Mouse (Mus musculus) cerebellum, adult 8-10 months (tissue): ENCODE measurements around the gene Glb1.

Source experiments
- DNase-seq: peaks from one replicate; pipeline ENCODE4 v3.0.0; 2022

The Glb1 gene

GRCm38 (mm10) chr9:114446887-114447286, 46.0 kb downstream of the Glb1 start:
- no peak for DNase-seq

- DNase-seq, result no peak
These were observed 47.8 kb downstream of the Glb1 start for GRCm38 (mm10) chr9:114448700-114449099.

- DNase-seq, result no peak
These were observed 48.4 kb downstream of the Glb1 start for GRCm38 (mm10) chr9:114449120-114449754.

- no peak for DNase-seq
These were observed 50.7 kb downstream of the Glb1 start for GRCm38 (mm10) chr9:114451615-114452014.

GRCm38 (mm10) chr9:114452418-114452817, 51.5 kb downstream of the Glb1 start:
- DNase-seq, result no peak

- no peak for DNase-seq
These were observed 54.5 kb downstream of the Glb1 start for GRCm38 (mm10) chr9:114455420-114455819.

GRCm38 (mm10) chr9:114458436-114458835, 57.6 kb downstream of the Glb1 start:
- DNase-seq, result no peak

GRCm38 (mm10) chr9:114462569-114462968, 61.7 kb downstream of the Glb1 start:
- DNase-seq, result no peak

GRCm38 (mm10) chr9:114465442-114465841, 64.6 kb downstream of the Glb1 start:
- no peak for DNase-seq

- DNase-seq, result no peak
These were observed 66.0 kb downstream of the Glb1 start for GRCm38 (mm10) chr9:114466871-114467270.

GRCm38 (mm10) chr9:114468217-114468616, 67.3 kb downstream of the Glb1 start:
- no peak for DNase-seq

- DNase-seq, result no peak
These were observed 67.8 kb downstream of the Glb1 start for GRCm38 (mm10) chr9:114468701-114469100.

- DNase-seq, result no peak
These were observed 71.0 kb downstream of the Glb1 start for GRCm38 (mm10) chr9:114471892-114472291.

- no peak for DNase-seq
These were observed 76.1 kb downstream of the Glb1 start for GRCm38 (mm10) chr9:114477019-114477418.

GRCm38 (mm10) chr9:114480940-114481339, 80.1 kb downstream of the Glb1 start:
- DNase-seq, result no peak

GRCm38 (mm10) chr9:114484771-114485170, 83.9 kb downstream of the Glb1 start:
- no peak for DNase-seq

- no peak for DNase-seq
These were observed 85.9 kb downstream of the Glb1 start for GRCm38 (mm10) chr9:114486808-114487207.

- no peak for DNase-seq
These were observed 86.8 kb downstream of the Glb1 start for GRCm38 (mm10) chr9:114487481-114488258.

- DNase-seq, result no peak
These were observed 95.6 kb downstream of the Glb1 start for GRCm38 (mm10) chr9:114496469-114496868.

GRCm38 (mm10) chr9:114498218-114498617, 97.3 kb downstream of the Glb1 start:
- peak; percentile 45 for DNase-seq

GRCm38 (mm10) chr9:114499783-114500515, 99.1 kb downstream of the Glb1 start:
- peak; percentile 8 for DNase-seq

GRCm38 (mm10) chr9:114501111-114501510, 100.2 kb downstream of the Glb1 start:
- no peak for DNase-seq

GRCm38 (mm10) chr9:114501913-114502312, 101.0 kb downstream of the Glb1 start:
- no peak for DNase-seq
